Mouse (Mus musculus) layer of hippocampus, adult 11-12 months (tissue): ENCODE measurements around the gene Cntn5.
A peak's percentile ranks its signal among the peaks of the same experiment; 100 is the strongest.

Experiments
- DNase-seq: peaks from one replicate; pipeline ENCODE4 v3.0.0; 2022; ENCODE audit warnings: low spot score

Cntn5 gene

DNA sequence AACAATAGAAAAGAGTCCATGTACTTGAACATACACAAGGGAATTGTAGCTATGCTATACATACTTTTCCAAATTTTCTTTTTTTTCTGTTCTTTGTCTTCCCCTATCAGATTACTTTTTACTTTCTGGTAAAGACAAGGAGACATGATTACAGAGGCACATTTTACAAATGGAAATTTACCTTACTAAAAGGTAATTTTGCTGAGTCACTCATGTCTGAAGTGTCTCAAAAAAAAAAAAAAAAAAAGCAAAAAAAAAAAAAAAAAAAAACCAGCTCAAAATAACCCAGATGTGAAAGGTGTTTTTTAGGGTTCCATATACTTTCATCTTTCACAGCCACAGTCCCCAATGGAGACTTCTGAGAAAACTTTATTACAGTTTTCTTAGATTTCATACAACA lies 492.5 kb downstream of the Cntn5 start:
- no peak for DNase-seq

DNA sequence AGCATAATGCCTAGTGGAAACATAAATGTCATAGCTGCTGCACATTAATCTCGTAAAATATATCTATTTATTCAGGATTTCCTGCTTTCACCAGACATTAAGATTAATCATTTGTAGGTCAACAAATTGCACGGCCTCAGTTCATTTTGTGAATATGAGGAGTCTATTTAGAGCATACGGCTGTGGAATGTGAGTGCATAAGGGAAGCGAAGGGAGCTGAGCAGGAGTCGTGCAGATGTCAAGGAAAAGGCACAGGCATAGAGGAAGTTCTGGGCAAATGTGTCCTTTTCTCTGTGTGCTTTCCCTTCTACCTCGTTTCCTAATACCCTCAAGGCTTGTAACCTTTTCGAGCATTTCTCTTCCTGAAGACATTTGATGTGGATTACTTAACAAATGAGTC lies 504.5 kb downstream of the Cntn5 start:
- DNase-seq = no peak

DNA sequence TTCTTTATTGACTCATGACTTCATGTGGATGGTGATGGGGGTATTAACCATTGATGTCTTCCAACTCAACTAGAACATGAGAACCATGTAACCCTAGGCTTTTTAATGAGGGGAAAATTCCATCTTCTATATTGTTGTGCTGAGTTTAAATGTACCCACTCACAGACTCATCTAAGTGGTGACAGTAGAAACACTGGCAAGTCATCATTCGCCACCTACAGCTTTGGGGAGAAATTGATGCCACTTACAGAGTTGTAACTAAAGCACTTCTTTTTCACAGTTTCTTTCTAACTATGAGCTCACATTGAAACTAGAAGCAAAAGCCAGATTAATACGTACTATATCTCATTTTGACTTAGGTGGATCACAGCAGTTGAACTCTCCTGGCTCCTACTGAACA lies 514.7 kb downstream of the Cntn5 start:
- no peak for DNase-seq

DNA sequence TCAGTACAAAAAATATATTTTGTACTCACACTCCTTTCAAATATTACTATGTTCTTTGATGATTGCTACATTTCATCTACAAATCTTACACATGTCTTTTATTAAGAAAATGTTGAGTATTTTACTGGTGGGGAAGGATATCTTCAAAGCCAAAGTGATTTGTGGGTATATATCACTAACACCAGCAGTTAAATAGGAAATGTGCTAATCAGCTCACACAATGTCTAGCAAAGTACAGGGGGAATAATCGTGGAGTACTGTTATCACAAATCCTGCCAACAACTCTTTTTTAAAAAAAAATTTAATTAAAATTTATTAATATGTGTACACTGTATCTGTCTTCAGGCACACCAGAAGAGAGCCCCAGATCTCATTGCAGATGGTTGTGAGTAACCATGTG lies 520.1 kb downstream of the Cntn5 start:
- no peak for DNase-seq

DNA sequence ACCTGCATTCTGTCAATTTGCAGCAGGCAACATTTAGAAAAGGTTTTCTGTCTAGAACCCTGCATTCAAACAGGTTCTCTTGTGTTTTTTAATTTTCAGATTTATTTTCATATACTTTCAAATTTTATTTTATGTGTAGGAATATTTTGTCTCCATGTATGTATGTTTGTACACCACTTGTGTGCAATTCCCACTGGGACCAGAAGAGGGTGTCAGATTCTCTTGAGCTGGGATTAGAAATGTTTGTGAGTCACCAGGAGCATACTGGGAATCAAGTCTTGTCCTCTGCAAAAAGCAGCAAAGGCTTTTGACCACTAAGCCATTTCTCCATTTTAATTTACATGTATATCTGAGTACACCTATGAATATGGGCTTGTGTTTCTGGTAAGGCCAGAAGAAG lies 521.4 kb downstream of the Cntn5 start:
- DNase-seq = no peak

DNA sequence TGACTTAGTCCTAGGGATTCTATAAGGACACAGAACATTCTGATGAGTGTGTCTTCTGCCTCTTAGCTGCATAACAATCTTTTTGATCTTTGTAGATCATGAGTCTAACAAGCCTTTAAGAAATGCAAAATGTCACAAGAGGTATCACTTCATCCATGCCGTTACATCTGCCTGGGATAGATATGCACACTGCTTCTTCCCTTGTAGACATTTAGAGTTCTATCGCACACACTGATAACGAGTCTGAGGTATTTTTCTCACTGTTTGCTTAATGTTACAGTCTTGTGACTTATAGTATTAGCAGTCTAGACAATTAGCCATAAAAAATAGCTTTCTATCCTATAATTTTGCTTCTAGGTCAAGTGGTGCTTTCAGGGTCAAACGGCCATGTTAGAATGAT lies 522.9 kb downstream of the Cntn5 start:
- no peak for DNase-seq

DNA sequence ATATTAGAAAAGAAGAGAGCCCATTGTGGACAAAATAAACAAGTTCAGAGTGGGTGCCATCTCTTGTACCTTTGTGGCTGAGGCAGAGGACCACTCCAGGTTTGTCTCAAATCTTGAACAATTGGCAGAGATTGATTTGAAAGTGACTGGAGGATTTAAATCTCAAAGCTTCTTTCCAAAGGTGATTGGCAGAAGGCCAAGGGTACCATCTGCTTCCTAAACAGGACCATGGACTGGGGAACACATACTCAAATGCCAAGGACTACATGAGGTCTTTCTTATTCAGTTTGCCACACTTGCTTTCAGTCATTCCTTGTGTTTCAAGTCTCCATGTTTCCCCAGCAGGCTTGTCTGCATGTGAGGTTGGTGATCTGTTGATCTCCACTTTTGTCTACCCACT lies 528.3 kb downstream of the Cntn5 start:
- DNase-seq = no peak

DNA sequence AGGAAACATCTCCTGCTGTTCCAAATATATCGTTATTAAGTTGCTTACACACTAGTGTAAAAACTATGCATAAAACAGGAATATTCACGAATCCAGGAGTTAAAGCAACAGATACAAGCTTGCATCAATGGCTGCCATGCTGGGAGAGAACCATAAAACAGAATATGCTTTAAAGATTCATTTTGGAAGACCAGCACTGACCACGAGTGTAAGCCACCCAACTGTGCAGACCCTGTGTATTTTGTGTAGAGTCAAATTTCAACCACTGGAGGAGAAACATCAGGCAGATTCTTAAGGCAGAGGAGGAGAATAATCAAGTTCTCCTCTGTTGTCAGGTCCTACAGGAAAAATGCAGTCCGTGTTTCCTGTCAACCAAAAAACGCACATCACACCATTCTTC lies 535.6 kb downstream of the Cntn5 start:
- DNase-seq = no peak

DNA sequence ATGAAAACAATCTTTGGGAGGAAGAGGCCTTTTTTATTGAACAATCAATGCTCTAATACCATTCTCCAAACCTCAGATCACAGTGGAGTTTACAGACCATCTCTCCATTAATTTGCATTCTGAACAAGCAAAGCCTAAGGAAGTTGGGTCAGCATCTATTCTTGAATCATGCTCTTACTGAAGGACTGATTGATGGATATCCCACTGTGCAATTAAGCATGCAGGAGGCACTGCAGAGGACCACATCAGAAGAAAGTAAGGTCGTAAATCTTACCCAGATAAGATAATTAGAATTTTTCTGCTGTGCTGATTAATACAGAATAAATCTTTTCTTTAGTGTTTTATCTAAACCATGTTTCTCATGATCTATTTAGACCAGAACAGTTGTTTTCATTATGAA lies 536.2 kb downstream of the Cntn5 start:
- no peak for DNase-seq

DNA sequence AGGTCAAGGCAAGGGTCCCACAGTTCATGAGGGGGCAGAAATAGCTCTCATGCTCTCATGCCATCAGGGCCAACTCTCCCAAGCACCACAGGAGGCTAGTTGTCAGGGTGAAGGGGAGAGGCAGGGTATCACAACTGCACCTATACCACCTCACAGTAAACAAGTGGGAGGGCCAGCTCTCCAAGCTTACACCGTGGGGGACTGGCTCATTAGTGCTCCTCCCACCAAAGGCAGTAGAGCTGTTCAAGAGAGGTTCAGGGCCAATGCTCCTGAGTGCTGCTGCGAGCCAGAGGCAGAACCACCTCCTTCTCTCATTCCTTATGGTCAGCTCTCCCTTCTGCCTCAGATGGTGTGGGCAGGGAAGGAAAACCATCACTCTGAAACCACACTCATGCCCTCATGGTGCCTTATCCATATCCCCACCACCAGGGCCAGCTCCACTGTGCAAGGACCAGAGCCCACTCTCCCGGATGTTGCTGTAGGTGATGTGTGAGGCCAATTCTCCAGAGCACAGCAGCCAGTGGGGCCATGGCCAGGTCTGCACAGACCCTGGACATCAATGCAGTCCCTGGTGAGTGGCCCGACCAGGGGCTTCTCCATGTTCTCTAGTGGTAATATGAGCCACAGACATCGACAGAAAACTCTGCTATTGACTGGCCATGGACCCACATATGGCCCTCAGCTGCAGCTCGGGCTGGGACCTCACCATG lies 538.2 kb downstream of the Cntn5 start:
- no peak for DNase-seq

DNA sequence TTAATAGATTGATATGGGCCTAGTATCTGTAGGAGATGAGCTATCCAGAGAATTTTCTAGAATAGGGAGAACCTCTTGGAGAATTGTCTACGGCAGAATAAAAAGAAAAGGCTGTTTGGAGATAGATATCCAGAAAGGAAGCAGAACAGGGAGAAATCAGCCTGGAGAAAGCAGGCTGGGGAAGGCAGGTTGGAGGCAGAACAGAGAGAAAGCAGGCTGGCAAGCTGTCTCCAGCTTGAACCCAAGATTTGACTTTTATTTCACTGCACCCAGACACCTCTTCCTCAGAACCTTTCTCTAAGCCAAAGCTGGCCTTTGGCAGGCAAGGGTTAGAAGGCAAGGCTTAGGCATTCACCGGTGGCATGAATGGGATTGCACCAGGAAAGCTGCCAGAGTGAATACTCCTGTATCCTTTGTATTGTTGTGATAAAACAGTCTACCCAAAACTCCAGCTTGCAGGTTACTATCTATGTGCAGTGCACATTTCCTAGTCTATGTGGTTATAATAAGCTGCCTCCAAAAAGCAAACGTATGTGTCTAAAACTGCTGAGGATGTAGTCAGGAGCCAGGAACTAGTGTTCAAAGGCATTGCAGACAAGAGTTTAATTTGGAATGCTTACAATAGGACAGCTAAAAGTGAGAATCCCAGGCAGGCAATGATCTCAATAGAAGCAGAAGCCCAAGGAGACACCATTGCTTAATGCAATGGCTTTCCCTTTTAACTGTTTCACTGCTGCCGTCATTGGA lies 553.5 kb downstream of the Cntn5 start:
- DNase-seq = no peak

DNA sequence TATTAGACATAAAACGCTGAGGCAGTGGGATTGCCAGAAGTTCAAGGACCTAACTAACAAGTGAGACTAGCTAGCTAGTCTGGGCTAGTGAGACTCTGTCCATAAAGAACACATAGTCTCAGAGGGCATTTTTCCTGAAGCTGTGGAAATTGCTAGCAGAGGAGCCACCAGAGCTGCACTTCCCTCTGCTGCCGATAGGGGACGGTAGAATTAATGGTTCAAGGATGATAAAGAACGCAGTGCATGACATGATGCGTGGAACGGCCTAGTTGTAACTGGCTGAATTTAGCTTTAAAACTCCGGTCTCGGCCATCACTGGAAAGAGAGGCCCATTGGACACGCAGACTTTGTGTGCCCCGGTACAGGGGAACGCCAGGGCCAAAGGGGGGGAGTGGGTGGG lies 555.8 kb downstream of the Cntn5 start:
- no peak for DNase-seq

DNA sequence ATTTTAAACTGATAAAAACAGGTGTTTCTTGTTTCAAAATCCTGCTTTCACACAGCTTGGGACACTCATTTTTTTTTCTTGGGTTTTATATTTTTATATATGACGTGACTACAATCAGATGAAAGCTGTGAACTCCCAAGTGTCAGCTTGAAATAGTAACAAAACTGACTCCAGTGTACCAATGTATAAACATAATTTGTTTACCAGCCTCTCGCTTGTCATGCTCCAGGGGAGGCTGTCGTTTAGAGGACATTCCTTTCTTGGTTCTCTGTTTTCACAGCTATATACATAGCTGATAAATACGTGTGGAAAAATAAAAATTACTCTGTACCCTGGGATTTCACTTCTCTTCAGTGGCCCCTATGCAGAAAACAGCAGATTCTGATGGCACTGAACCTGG lies 556.4 kb downstream of the Cntn5 start:
- no peak for DNase-seq

DNA sequence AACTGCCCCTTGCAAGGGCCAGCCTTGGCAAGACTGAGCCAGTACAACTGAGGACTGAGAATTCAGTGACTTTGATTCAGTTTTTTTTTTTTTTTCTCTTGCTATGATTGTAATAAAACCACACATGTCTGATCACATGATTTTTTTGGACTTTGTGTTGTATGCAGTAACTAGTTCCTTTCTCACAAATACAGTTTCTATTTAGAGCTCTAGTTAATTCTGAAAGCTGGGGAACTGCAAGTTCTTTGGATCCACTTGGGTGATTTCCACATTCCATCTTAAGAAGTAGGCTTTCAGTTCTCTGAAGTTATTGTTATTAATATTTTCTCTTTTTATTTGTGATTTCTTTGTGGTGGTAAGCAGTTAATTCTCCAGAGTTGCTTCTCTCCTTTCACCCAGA lies 563.8 kb downstream of the Cntn5 start:
- DNase-seq = no peak

DNA sequence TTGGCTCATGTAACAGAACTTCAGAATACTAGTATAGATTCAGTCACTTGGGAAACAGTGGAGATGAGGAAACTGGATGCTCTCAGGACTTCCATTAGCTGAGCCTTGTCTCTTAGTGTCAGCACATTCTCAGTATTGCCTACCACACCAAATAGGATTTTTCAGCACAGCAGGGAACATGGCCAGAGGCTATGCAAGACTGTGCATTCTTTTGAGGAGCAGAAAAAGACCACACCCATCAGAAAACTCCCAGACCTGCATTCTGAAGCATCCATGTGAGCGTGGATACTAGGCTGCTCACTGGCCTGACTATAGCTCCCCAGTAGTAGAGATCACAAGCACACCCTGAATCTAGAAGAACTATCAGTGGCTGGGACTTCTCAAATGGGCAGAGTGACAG lies 564.9 kb downstream of the Cntn5 start:
- DNase-seq = no peak

DNA sequence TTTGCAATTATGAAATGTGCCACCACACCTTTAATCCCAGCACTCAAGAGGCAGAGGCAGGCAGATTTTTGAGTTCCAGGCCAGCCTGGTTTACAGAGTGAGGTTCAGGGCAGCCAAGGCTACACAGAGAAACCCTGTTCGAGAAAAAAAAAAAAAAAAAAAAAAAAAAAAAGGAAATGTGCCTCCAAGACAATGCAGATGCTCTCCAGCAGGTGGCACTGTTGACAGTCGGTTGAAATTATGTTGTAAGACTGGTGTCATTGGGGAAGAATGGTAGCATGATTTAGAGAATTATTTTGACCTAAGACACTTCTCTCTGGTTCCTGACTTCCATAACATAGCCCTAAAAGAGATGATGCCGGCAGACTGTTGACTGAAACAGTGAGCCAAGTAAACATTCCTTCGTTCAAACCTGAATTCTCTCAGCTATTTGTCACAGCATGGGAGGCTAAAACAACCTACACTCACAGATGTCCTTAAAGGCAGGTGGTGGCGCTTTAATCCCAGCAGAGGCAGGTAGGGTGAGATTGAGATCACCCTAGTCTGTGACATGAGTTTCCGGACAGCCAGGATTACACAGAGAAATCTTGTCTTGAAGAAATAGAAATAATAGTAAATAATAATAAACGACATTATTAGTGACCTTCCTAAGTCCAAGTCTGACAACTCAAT lies 579.7 kb downstream of the Cntn5 start:
- peak; percentile 18 for DNase-seq

DNA sequence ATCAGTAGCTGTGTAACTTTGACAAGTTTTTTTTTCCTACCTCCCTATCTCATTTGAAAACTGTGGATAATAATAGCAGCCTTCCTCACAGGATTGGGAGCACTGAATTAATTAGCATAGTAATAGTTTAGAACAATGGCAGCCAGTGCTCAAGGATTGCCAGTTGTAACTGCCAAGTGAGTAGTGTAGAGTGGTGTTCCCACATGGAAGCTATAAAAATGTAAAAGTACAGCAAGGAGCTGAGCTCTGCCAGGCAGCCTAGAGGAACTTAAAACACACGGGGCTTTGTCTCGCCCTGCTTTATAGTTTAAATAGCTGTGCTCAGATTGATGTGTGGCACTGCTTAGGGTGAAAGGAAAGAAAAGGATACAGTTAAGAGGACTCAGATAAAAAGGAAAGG lies 635.2 kb downstream of the Cntn5 start:
- DNase-seq = peak; percentile 37

DNA sequence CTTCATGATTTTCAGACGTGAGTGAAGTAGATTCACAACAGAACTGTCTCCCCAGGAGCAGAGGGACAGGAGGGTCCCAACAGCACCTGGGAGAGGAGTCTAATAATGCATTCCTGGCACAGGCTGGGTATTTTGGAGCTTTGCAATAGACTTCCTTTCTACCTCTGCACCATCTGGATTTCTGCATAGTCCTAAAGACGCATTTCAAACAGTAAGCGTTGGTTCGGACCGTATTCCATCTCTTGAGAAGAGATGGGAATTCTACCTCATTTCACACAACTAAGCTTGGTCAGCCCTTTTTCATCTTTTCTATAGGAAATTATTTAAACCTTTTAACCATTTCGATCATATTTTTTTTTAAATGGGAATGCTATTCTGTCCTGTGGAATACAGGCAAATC lies 635.7 kb downstream of the Cntn5 start:
- no peak for DNase-seq

DNA sequence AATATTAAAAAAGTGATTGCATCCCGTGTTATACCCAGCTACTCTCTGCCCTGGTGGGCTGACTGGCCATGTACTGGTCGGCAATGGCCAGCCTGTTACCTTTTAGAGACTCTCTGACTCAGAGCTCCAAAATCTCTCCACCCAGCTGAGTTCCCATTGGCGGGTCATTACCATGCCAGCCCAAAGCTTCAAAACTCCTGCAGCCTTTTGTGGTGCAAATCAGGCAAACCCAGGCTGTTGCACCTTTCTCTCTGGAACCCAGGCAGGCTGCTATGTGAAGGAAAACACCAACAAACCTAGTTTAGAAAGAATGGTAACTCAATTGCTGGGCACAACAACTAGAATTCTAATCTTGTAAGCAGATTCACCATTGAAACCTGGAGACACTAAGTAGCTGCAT lies 639.0 kb downstream of the Cntn5 start:
- no peak for DNase-seq

DNA sequence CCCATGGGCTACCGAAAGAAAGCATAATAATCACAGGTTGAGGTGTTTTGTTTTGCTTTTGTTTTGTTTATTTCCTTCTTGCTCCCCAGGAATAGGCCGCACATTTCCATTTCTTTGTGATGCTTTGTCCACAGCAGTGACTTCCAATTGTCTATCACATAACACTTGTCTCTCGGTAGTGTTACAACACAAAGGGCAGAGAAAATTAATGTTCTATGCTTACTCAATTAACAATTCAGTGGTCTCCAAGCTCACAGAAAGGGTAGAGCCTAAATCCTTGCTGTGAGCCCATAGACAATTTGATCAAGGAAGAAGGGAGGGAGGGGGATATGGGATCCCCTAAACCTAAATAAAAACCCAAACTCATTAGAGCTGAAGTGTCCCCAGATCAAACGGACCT lies 671.2 kb downstream of the Cntn5 start:
- DNase-seq = no peak

DNA sequence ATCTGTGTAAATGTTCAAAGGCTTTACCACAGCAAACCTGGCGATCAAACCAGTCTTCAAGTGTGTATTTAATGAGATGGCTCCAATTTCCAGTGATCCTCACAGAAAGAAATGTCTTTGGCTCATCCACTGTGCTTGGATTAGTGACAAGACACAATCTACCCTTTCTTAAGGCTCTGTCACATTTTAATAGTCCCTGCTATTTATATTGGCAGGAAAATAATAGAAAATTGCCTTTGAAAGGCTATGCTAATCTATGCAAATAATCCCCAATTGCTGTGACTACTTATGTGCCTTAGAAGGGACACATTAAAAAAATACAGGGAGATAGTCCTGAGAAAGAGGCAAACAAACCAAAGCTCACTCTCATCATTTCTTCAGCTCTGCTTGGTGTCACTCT lies 672.5 kb downstream of the Cntn5 start:
- no peak for DNase-seq

DNA sequence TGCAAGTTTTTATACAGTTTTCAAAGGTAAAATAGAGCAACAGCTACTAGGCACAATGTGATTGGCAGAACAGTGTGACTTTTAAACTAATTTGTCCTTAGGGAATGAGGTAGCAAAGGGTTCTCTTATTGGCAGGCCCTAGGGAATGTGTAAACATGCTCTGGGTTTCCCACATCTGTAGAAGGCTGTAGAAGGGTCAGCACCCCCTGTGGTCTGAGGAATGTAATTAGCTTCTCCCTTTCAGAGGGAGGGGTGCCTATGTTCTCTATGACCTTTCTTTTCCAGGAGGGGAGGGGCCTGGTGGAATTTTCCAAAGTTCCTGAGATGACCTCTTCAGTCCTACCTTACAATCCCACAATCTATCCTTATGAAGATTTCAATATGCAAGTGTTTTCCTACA lies 673.6 kb downstream of the Cntn5 start:
- DNase-seq = no peak

DNA sequence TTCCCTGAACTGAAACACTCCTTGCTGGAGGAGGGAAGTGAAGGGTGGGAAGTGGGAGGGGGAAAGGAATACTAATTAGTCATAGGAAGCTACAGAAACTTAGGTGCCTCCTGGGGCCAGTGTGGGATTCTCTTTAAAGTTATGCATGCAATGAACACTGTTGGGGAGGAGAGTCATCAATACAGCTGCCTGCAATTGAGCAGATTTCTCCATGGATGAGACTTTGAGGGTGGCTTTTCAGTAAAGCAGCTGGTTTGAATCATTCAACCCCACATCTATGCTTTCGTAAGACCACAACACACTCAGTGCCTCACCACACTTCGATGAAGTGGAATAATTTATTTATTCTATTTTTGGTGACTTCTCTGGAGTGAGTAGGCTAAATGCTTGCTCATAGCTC lies 674.9 kb downstream of the Cntn5 start:
- DNase-seq = no peak

DNA sequence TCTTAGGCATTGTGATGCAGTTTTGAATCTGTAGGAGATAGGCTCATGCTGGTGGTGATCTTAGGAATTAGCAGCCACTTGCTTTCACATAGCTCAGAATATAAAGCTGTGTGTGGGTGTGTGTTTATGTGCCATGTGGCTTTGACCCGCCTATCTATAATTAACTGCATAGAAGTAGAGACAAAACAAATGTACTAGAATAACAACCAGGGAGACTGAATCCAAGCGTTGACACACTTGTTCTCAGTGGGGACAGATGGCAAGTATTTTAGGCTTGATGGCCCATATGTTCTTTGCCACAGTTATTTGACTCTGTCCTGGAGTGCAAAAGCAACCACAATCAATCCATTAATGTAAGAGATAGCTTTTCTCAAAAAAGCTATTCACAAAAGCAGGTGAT lies 678.6 kb downstream of the Cntn5 start:
- DNase-seq = peak; percentile 49
